Mouse (Mus musculus): ENCODE data around the gene Rbm10. TPM values are rescaled to one million over a fixed set of nuclear protein-coding genes. Genes with fewer than 3 reads are reported as not detected.
A peak's percentile ranks its signal among the peaks of the same experiment; 100 is the strongest.

Gene Rbm10
- polyA plus RNA-seq, 1 experiment from 2014 or later, result 72.1 TPM

- Histone ChIP-seq H3K27me3 (replicated peaks) (no peaks in the 10 kb centered on the region), H3K9me3 (no peaks in the 10 kb centered on the region), H3K4me3 (peak overlapping the region; percentile 42), H3K4me2 (replicated peaks) (peak overlapping the region; percentile 72), H3K4me1 (no peaks in the 10 kb centered on the region), H3K9ac (0 out of 2 replicates have a peak overlapping the region, but pooled peaks have one; percentile 42), H3K27ac (no peak overlapping the region), H3K36me3 (no peaks in the 10 kb centered on the region)
- no peak for ATAC-seq (ENCODE audit: low FRiP score, low read depth)
- 12% methylated on average over 24 of the region's 24 CpGs for WGBS
These were observed 41.6 kb downstream of the Rbm10 start for GRCm38 (mm10) chrX:20658891-20659406.

DNA sequence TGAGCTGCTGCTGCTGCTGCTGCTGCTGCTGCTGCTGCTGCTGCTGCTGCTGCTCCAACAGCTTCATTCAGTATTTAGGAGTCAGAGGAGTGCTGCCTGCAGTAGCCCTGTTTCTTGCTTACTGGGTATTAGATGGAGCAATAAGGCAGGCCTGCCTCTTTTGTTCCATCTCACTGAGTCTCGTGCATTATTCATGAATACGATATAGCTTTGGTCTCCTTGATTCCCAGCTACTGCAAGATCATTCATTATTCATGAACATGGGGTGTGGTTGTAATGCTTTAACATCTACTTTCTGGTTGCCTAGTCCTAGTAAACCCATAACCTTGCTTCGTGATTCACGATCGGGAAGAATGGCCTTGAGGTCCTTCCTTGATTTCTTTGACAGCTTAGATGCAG, 45.0 kb downstream of the Rbm10 start:
- WGBS, result 31% methylated on average over 5 of the region's 5 CpGs
- H3K4me1 ChIP-seq, result peaks cover 4% of the 10 kb centered on the region; the same call in 1 of the 2 replicates
- H3K36me3 ChIP-seq, result peaks cover 4% of the 10 kb centered on the region; the same call in 1 of the 2 replicates
- no peaks in the 10 kb centered on the region for H3K27me3 ChIP-seq (replicated peaks)
- H3K9me3 ChIP-seq, result no peaks in the 10 kb centered on the region
- no peak overlapping the region for H3K9ac ChIP-seq
- H3K4me2 ChIP-seq (replicated peaks), result peak overlapping the region; percentile 18; the same call in 1 of the 2 replicates
- no peak overlapping the region; the same call in 1 of the 2 replicates for H3K4me3 ChIP-seq
- peak overlapping the region; percentile 74 for H3K27ac ChIP-seq
- peak; percentile 78 for ATAC-seq (ENCODE audit: low FRiP score, low read depth)

GRCm38 (mm10) chrX:20662716-20663443, 45.6 kb downstream of the Rbm10 start:
- Histone ChIP-seq H3K36me3 (peaks cover 4% of the 10 kb centered on the region; the same call in 1 of the 2 replicates), H3K9ac (peak overlapping the region; percentile 67), H3K27ac (peak overlapping the region; percentile 68), H3K4me2 (replicated peaks) (peak overlapping the region; percentile 59), H3K9me3 (no peaks in the 10 kb centered on the region), H3K4me3 (peak overlapping the region; percentile 58), H3K4me1 (peaks cover 4% of the 10 kb centered on the region; the same call in 1 of the 2 replicates), H3K27me3 (replicated peaks) (no peaks in the 10 kb centered on the region)
- 18% methylated on average over 28 of the region's 28 CpGs for WGBS
- ATAC-seq (ENCODE audit: low FRiP score, low read depth), result peak; percentile 88

GRCm38 (mm10) chrX:20663444-20663790, 46.1 kb downstream of the Rbm10 start:
- Histone ChIP-seq H3K27me3 (replicated peaks) (no peaks in the 10 kb centered on the region), H3K36me3 (peaks cover 5% of the 10 kb centered on the region; the same call in 1 of the 2 replicates), H3K27ac (no peak overlapping the region), H3K9ac (peak overlapping the region; percentile 67), H3K4me2 (replicated peaks) (peak overlapping the region; percentile 59), H3K4me3 (peak overlapping the region; percentile 58), H3K9me3 (no peaks in the 10 kb centered on the region), H3K4me1 (peaks cover 4% of the 10 kb centered on the region; the same call in 1 of the 2 replicates)
- WGBS, result 14% methylated on average over 9 of the region's 9 CpGs
- ATAC-seq (ENCODE audit: low FRiP score, low read depth), result 0 out of 2 replicates have a peak, but pooled peaks have one; percentile 0

DNA sequence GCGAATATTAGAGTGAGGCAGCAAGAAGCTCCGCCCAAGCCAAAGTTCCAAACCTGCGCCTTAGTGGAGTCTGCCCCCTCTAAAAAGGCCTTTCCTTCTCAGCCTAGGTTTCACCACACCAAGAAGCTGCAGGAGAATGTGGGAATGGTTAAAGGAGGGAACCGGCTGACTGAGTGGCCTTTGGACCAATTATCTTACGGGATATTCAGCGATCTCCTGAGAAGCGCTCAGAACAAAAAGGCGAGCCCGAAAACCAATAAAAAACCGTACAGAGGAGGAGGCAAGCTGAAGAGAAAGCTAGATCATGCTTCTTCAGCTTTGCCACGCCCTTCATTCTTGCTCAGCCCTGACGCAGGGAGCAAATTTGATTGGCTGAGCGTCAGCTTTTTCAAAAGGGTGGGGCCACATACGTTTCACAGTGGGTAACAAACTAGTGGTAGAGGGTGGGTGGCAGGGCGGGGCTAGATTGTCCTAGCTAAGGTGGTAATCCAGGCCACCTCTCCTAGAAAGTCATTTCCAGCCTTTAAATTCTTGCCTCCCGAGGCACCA, 70.3 kb downstream of the Rbm10 start, which contains the start of gene Cdk16:
Gene Cdk16 (plus strand): TSS at position 436 of the 549 bp plus-strand sequence.
- peaks cover 4% of the 10 kb centered on the region for H3K4me1 ChIP-seq
- peak within 1 kb of the TSS; percentile 89 for H3K27ac ChIP-seq
- H3K9ac ChIP-seq, result peak within 1 kb of the TSS; percentile 77
- H3K36me3 ChIP-seq, result peaks cover 7% of the 10 kb centered on the region; the same call in 1 of the 2 replicates
- no peaks in the 10 kb centered on the region for H3K9me3 ChIP-seq
- H3K27me3 ChIP-seq (replicated peaks), result no peaks in the 10 kb centered on the region
- H3K4me3 ChIP-seq, result peak within 1 kb of the TSS; percentile 65
- H3K4me2 ChIP-seq (replicated peaks), result peak within 1 kb of the TSS; percentile 65
- ATAC-seq (ENCODE audit: low FRiP score, low read depth), result peak; percentile 92
- 15% methylated on average over 16 of the region's 16 CpGs for WGBS

GRCm38 (mm10) chrX:20688068-20688547, 70.8 kb downstream of the Rbm10 start:
- Histone ChIP-seq H3K4me3 (peak overlapping the region; percentile 65), H3K27ac (peak overlapping the region; percentile 89), H3K4me2 (replicated peaks) (peak overlapping the region; percentile 65), H3K9me3 (no peaks in the 10 kb centered on the region), H3K9ac (peak overlapping the region; percentile 77), H3K4me1 (peaks cover 4% of the 10 kb centered on the region), H3K27me3 (replicated peaks) (no peaks in the 10 kb centered on the region), H3K36me3 (peaks cover 3% of the 10 kb centered on the region; the same call in 1 of the 2 replicates)
- ATAC-seq (ENCODE audit: low FRiP score, low read depth), result peak; percentile 93
- 18% methylated on average over 33 of the region's 33 CpGs for WGBS

DNA sequence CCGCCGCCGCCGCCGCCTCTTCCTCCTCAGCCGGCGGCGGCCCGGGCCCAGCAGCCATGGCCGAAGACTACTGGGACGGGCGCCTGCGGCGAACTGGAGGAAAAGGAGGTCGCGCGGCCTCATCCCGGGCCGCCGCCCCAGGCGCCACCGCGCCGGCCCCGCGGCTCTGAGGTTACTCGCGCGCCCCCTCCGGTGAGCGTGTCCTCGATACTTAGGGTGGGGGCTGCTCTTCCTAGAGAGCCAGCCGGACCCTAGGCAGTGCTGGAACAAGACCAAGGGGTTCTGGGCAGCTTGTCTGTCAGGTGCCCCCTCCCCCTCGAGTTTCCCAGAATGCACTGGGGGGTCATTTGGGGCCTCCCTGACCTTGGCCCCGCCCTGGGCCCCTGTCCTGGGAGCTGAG, 71.3 kb downstream of the Rbm10 start:
- Histone ChIP-seq H3K4me2 (replicated peaks) (peak overlapping the region; percentile 65), H3K4me3 (peak overlapping the region; percentile 65), H3K36me3 (peaks cover 7% of the 10 kb centered on the region), H3K4me1 (peaks cover 4% of the 10 kb centered on the region), H3K27me3 (replicated peaks) (no peaks in the 10 kb centered on the region), H3K9me3 (no peaks in the 10 kb centered on the region), H3K27ac (peak overlapping the region; percentile 89), H3K9ac (peak overlapping the region; percentile 77)
- ATAC-seq (ENCODE audit: low FRiP score, low read depth), result peak; percentile 67
- WGBS, result 14% methylated on average over 24 of the region's 35 CpGs

DNA sequence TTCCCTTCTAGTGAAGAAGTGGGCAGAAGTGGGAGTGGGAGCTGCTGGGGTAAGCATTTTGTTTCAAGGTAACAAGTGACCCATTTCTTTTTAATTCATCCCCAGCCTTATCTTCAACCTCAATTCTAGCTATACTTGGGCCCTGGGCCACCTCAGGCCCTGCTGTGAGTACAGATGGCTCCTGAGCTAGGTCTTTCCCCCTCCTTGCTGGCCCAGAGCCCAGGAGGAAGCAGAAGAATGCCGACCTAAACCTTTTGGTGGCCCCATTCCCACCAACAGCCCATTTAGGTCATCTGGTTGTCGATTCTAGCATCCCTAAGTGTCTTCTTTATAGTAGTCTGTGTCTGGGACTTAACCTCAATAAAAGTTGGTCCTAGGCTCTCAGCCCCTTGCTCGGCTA, 74.3 kb downstream of the Rbm10 start:
- Histone ChIP-seq H3K27me3 (replicated peaks) (no peaks in the 10 kb centered on the region), H3K9me3 (no peaks in the 10 kb centered on the region), H3K9ac (no peak overlapping the region), H3K36me3 (peaks cover 30% of the 10 kb centered on the region), H3K4me2 (replicated peaks) (no peak overlapping the region), H3K4me3 (no peak overlapping the region), H3K4me1 (peaks cover 4% of the 10 kb centered on the region), H3K27ac (no peak overlapping the region)
- ATAC-seq (ENCODE audit: low FRiP score, low read depth), result no peak
- WGBS, result 90% methylated on average over 3 of the region's 3 CpGs

DNA sequence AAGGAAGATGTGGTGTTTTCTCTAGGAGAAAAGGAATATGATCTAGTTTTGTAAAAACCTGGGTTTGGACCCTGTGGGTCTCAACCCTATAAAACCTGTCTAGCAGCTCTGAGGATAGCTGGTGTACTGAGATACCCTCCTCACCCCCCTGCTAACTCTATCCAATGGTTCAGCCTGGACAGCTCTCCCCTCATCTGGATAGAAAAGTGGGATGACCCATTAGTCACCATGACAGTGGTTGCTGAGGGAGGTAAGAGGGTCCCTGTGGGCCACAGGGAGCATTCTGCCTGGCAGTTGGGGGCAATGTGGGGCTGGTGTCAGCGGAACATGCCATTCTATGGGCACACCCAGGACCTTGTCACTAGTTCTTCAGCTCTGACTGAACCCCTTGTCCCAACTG, 75.3 kb downstream of the Rbm10 start:
- ATAC-seq (ENCODE audit: low FRiP score, low read depth), result no peak
- Histone ChIP-seq H3K36me3 (peaks cover 36% of the 10 kb centered on the region), H3K9ac (no peak overlapping the region), H3K27me3 (replicated peaks) (no peaks in the 10 kb centered on the region), H3K4me3 (no peak overlapping the region), H3K27ac (no peak overlapping the region), H3K4me1 (peaks cover 4% of the 10 kb centered on the region; the same call in 1 of the 2 replicates), H3K9me3 (no peaks in the 10 kb centered on the region), H3K4me2 (replicated peaks) (no peak overlapping the region)
- 83% methylated on average over 1 of the region's 1 CpGs for WGBS

- ATAC-seq (ENCODE audit: low FRiP score, low read depth), result no peak
- no peaks in the 10 kb centered on the region for H3K4me1 ChIP-seq
These were observed 78.5 kb downstream of the Rbm10 start for GRCm38 (mm10) chrX:20695842-20696241.

More at GRCm38 (mm10) chrX:20695842-20696241, 78.5 kb downstream of the Rbm10 start:
- Histone ChIP-seq H3K36me3 (peaks cover 49% of the 10 kb centered on the region), H3K9me3 (no peaks in the 10 kb centered on the region), H3K27me3 (replicated peaks) (no peaks in the 10 kb centered on the region), H3K4me2 (replicated peaks) (no peak overlapping the region), H3K27ac (no peak overlapping the region), H3K9ac (no peak overlapping the region), H3K4me3 (no peak overlapping the region)
- 78% methylated on average over 4 of the region's 4 CpGs for WGBS

Data from neural tube, embryonic 12.5 days (tissue).